Mouse (Mus musculus) CH12.LX (cell line): ENCODE measurements at regions not wholly inside any gene's neighbourhood (a gene's known extent, or its start where the extent isn't known, plus 50 kb on each side); places are given as distances from the start of the nearest gene placed in this dataset.

Experiments
- DNase-seq: peaks from one replicate; pipeline ENCODE4 v3.0.0-alpha.2; 2013; ENCODE audit errors: extremely low read depth
- H3K27ac ChIP-seq: 2 replicates; pipeline ENCODE4 v1.5.1; 2012; ENCODE audit warnings: low read depth, mild to moderate bottlenecking, control low read depth, moderate library complexity; ENCODE audit not compliant: insufficient read depth
- H3K27me3 ChIP-seq: replicated peaks from 2 replicates; pipeline ENCODE3; 2012; ENCODE audit warnings: inconsistent platforms
- H3K36me3 ChIP-seq, 2 experiments: replicated peaks in 1 of 2; 2 replicates each; pipeline versions ENCODE3 to v1.6.1; 2012; ENCODE audit warnings: inconsistent platforms in 1 of 2, low read length in 1 of 2, mild to moderate bottlenecking in 1 of 2, mixed read lengths in 1 of 2, moderate library complexity in 1 of 2; ENCODE audit not compliant: control insufficient read depth in 1 of 2, insufficient read depth in 1 of 2
- H3K4me1 ChIP-seq, 2 experiments: 2 replicates each; pipeline ENCODE4 v1.6.1; 2012; ENCODE audit warnings: inconsistent platforms in 1 of 2, moderate library complexity in 1 of 2; ENCODE audit not compliant: insufficient read depth in 2 of 2, control insufficient read depth in 1 of 2
- H3K4me2 ChIP-seq: 2 replicates; pipeline ENCODE4 v1.6.1; 2012; ENCODE audit warnings: low read depth, mild to moderate bottlenecking, control low read depth; ENCODE audit not compliant: poor library complexity, insufficient read depth, severe bottlenecking
- H3K4me3 ChIP-seq, 3 experiments: fragments of 150-350 bp in 1 of 3; sonication (generic) in 1 of 3; replicated peaks in 1 of 3; 2 replicates each; pipeline versions ENCODE3 to v1.5.1; 2011 to 2012; ENCODE audit warnings: low read depth in 2 of 3, low read length in 2 of 3, mild to moderate bottlenecking in 2 of 3, moderate library complexity in 2 of 3, control low read depth in 1 of 3, improper control_type of control experiment in 1 of 3, inconsistent platforms in 1 of 3, mixed read lengths in 1 of 3; ENCODE audit not compliant: poor library complexity in 1 of 3
- H3K79me2 ChIP-seq: replicated peaks from 2 replicates; pipeline ENCODE4 v1.6.1; 2012; ENCODE audit warnings: mild to moderate bottlenecking, moderate library complexity; ENCODE audit not compliant: control insufficient read depth, poor library complexity, insufficient read depth, severe bottlenecking; ENCODE audit errors: extremely low read depth
- H3K9ac ChIP-seq: 2 replicates; pipeline ENCODE4 v1.6.1; 2012; ENCODE audit warnings: low read depth, mild to moderate bottlenecking, control low read depth, moderate library complexity; ENCODE audit not compliant: insufficient read depth
- H3K9me3 ChIP-seq: replicated peaks from 2 replicates; pipeline ENCODE3; 2012; ENCODE audit warnings: low read length, inconsistent platforms, mixed read lengths
- BHLHE40 ChIP-seq: IDR thresholded peaks from 2 replicates; pipeline ENCODE4 v1.6.1; 2011; ENCODE audit warnings: mild to moderate bottlenecking, low read depth, low read length, improper control_type of control experiment
- CTCF ChIP-seq, 2 experiments: IDR thresholded peaks in 1 of 2; conservative IDR thresholded peaks in 1 of 2; 2 replicates each; pipeline ENCODE4 v1.5.1; 2011 to 2012; ENCODE audit warnings: low read depth in 2 of 2, low read length in 2 of 2, improper control_type of control experiment in 1 of 2, inconsistent platforms in 1 of 2, mild to moderate bottlenecking in 1 of 2, moderate library complexity in 1 of 2
- E2F4 ChIP-seq: IDR thresholded peaks from 2 replicates; pipeline ENCODE4 v1.6.1; 2011; ENCODE audit warnings: low read depth, low read length, improper control_type of control experiment; ENCODE audit not compliant: insufficient replicate concordance
- ELF1 ChIP-seq: IDR thresholded peaks from 2 replicates; pipeline ENCODE4 v1.6.1; 2014; ENCODE audit warnings: low read depth, mild to moderate bottlenecking, inconsistent platforms, low read length, improper control_type of control experiment
- GABPA ChIP-seq: IDR thresholded peaks from 2 replicates; pipeline ENCODE4 v1.6.1; 2012; ENCODE audit warnings: low read depth, low read length, improper control_type of control experiment, inconsistent platforms; ENCODE audit not compliant: insufficient replicate concordance
- JUN ChIP-seq: IDR thresholded peaks from 2 replicates; pipeline ENCODE4 v1.6.1; 2011; ENCODE audit warnings: low read depth, mild to moderate bottlenecking, low read length, improper control_type of control experiment, moderate library complexity; ENCODE audit not compliant: insufficient read depth
- JUND ChIP-seq: conservative IDR thresholded peaks from 2 replicates; pipeline ENCODE4 v1.6.1; 2011; ENCODE audit warnings: low read depth, low read length, improper control_type of control experiment
- KAT2A ChIP-seq: IDR thresholded peaks from 2 replicates; pipeline ENCODE4 v1.6.1; 2012; ENCODE audit warnings: low read length, improper control_type of control experiment, inconsistent platforms; ENCODE audit not compliant: insufficient replicate concordance
- MAFK ChIP-seq: IDR thresholded peaks from 2 replicates; pipeline ENCODE4 v1.6.1; 2011; ENCODE audit warnings: low read length, improper control_type of control experiment; ENCODE audit not compliant: insufficient replicate concordance
- MAX ChIP-seq: IDR thresholded peaks from 2 replicates; pipeline ENCODE4 v1.6.1; 2011; ENCODE audit warnings: low read length, improper control_type of control experiment
- MAZ ChIP-seq: IDR thresholded peaks from 2 replicates; pipeline ENCODE4 v1.6.1; 2012; ENCODE audit warnings: low read depth, mild to moderate bottlenecking, inconsistent platforms, low read length, improper control_type of control experiment, moderate library complexity
- NELFE ChIP-seq: IDR thresholded peaks from 2 replicates; pipeline ENCODE4 v1.6.1; 2011; ENCODE audit warnings: low read depth, low read length, improper control_type of control experiment
- RAD21 ChIP-seq: IDR thresholded peaks from 2 replicates; pipeline ENCODE4 v1.6.1; 2011; ENCODE audit warnings: low read depth, mild to moderate bottlenecking, low read length, improper control_type of control experiment, moderate library complexity
- RCOR1 ChIP-seq: conservative IDR thresholded peaks from 2 replicates; pipeline ENCODE4 v1.6.1; 2012; ENCODE audit warnings: low read depth, mild to moderate bottlenecking, inconsistent platforms, low read length, improper control_type of control experiment
- SIN3A ChIP-seq: IDR thresholded peaks from 2 replicates; pipeline ENCODE4 v1.6.1; 2012; ENCODE audit warnings: low read length, improper control_type of control experiment, inconsistent platforms
- SMC3 ChIP-seq: IDR thresholded peaks from 2 replicates; pipeline ENCODE4 v1.6.1; 2011; ENCODE audit warnings: low read depth, low read length, improper control_type of control experiment
- USF1 ChIP-seq: IDR thresholded peaks from 2 replicates; pipeline ENCODE4 v1.6.1; 2014; ENCODE audit warnings: low read depth, mild to moderate bottlenecking, inconsistent platforms, low read length, improper control_type of control experiment
- ZKSCAN1 ChIP-seq: IDR thresholded peaks from 2 replicates; pipeline ENCODE4 v1.6.1; 2012; ENCODE audit warnings: low read depth, inconsistent platforms, low read length, improper control_type of control experiment, borderline replicate concordance
- ZNF384 ChIP-seq: IDR thresholded peaks from 2 replicates; pipeline ENCODE4 v1.6.1; 2012; ENCODE audit warnings: low read depth, low read length, improper control_type of control experiment, inconsistent platforms
- dilution Hi-C: fragments of 300-500 bp; cut with MboI; formaldehyde crosslinking; loops from 2 replicates; pipeline ENCODE4 v1.14.3; 2020; ENCODE audit warnings: low sequenced_read_pairs; ENCODE audit not compliant: extremely low pct_unique_long_range_greater_than_20kb, extremely low pct_ligation_motif_present
- in situ Hi-C: fragments of 300-500 bp; cut with MboI; formaldehyde crosslinking; loops from 3 replicates; pipeline ENCODE4 v1.14.3; 2019; ENCODE audit warnings: low sequenced_read_pairs, low pct_ligation_motif_present, low pct_unique_long_range_greater_than_20kb, mixed read lengths

GRCm38 (mm10) chr5:80627225-80627624 is 392.7 kb upstream of the Adgrl3 start:
- dilution Hi-C loops = no loop called here

GRCm38 (mm10) chr5:80659043-80659442 is 360.9 kb upstream of the Adgrl3 start:
- Histone ChIP-seq H3K4me1 (no peaks in the 10 kb centered on the region; a peak in 2 of 4 replicates), H3K36me3 (no peaks in the 10 kb centered on the region), H3K27me3 (no peaks in the 10 kb centered on the region), H3K27ac (no peak overlapping the region), H3K79me2 (no peaks in the 10 kb centered on the region), H3K4me2 (no peak overlapping the region), H3K4me3 (no peak overlapping the region), H3K9ac (no peak overlapping the region), H3K9me3 (no peaks in the 10 kb centered on the region)
- in situ Hi-C loops (no loop called here), dilution Hi-C loops (no loop called here)
- TF ChIP-seq USF1 = no peak
- TF ChIP-seq NELFE = no peak
- TF ChIP-seq GABPA = no peak
- TF ChIP-seq CTCF (conservative IDR thresholded peaks at IDR 0.05 in 1 of 2, IDR thresholded peaks at IDR 0.05 in 1 of 2; ENCODE audit: low read depth in 2 of 2, low read length in 2 of 2) = no peak
- no peak for TF ChIP-seq MAFK
- no peak for TF ChIP-seq E2F4
- TF ChIP-seq ZKSCAN1 = no peak
- no peak for TF ChIP-seq ZNF384
- TF ChIP-seq ELF1 = no peak
- TF ChIP-seq KAT2A = no peak
- TF ChIP-seq RCOR1 = no peak
- no peak for TF ChIP-seq SIN3A
- TF ChIP-seq MAX = no peak
- DNase-seq = no peak

More at GRCm38 (mm10) chr5:80627225-80627624, 392.7 kb upstream of the Adgrl3 start:
- DNase-seq = no peak
- H3K4me3 ChIP-seq = no peak overlapping the region
- no peak overlapping the region for H3K9ac ChIP-seq
- no peaks in the 10 kb centered on the region for H3K9me3 ChIP-seq
- H3K4me2 ChIP-seq = no peak overlapping the region
- H3K27ac ChIP-seq = no peak overlapping the region
- H3K79me2 ChIP-seq = no peaks in the 10 kb centered on the region
- no peaks in the 10 kb centered on the region for H3K36me3 ChIP-seq
- no peak for TF ChIP-seq JUND
- TF ChIP-seq SIN3A = no peak
- TF ChIP-seq CTCF (conservative IDR thresholded peaks at IDR 0.05 in 1 of 2, IDR thresholded peaks at IDR 0.05 in 1 of 2; ENCODE audit: low read depth in 2 of 2, low read length in 2 of 2) = 0 out of 4 replicates have a peak, but pooled peaks of 1 of the 2 experiments have one; percentile 4
- TF ChIP-seq JUN = no peak
- no peak for TF ChIP-seq KAT2A
- peak; percentile 11 for TF ChIP-seq RAD21
- TF ChIP-seq ELF1 = no peak
- no peak for TF ChIP-seq BHLHE40
- TF ChIP-seq MAZ = no peak
- TF ChIP-seq SMC3 = no peak
- in situ Hi-C loops = no loop called here
- no peaks in the 10 kb centered on the region for H3K27me3 ChIP-seq
- no peaks in the 10 kb centered on the region for H3K4me1 ChIP-seq
